Mouse (Mus musculus) embryonic facial prominence, embryonic 13.5 days (tissue): ENCODE measurements around the gene Ccdc138. TPM values are rescaled to one million over a fixed set of nuclear protein-coding genes. Genes with fewer than 3 reads are reported as not detected.

Experiments used
- ATAC-seq: fragments of 200-750 bp; cut with Nextera tagmentation; 2 replicates; pipeline ENCODE4 v1.8.0; 2017; ENCODE audit warnings: low read depth; ENCODE audit not compliant: insufficient number of reproducible peaks, insufficient read depth, low FRiP score, low TSS enrichment
- H3K27ac ChIP-seq: fragments of 300-500 bp; sonication (generic); 2 replicates; pipeline ENCODE4 v1.5.1; 2015; ENCODE audit warnings: moderate library complexity, mild to moderate bottlenecking, inconsistent platforms
- H3K27me3 ChIP-seq: fragments of 300-500 bp; sonication (generic); 2 replicates; pipeline ENCODE4 v1.6.1; 2015; ENCODE audit warnings: mild to moderate bottlenecking, inconsistent platforms
- H3K36me3 ChIP-seq: fragments of 300-500 bp; sonication (generic); 2 replicates; pipeline ENCODE4 v1.6.1; 2015; ENCODE audit warnings: mild to moderate bottlenecking, inconsistent platforms
- H3K4me1 ChIP-seq: fragments of 300-500 bp; sonication (generic); 2 replicates; pipeline ENCODE4 v1.6.1; 2015; ENCODE audit warnings: inconsistent platforms
- H3K4me2 ChIP-seq: fragments of 300-500 bp; sonication (generic); 2 replicates; pipeline ENCODE4 v1.6.1; 2015; ENCODE audit warnings: moderate library complexity, mild to moderate bottlenecking, inconsistent platforms
- H3K4me3 ChIP-seq: fragments of 300-500 bp; sonication (generic); 2 replicates; pipeline ENCODE4 v1.5.1; 2015; ENCODE audit warnings: mild to moderate bottlenecking, inconsistent platforms
- H3K9ac ChIP-seq: fragments of 300-500 bp; sonication (generic); 2 replicates; pipeline ENCODE4 v1.6.1; 2015; ENCODE audit warnings: mild to moderate bottlenecking, inconsistent platforms
- H3K9me3 ChIP-seq: fragments of 300-500 bp; sonication (generic); 2 replicates; pipeline ENCODE4 v1.6.1; 2016; ENCODE audit warnings: inconsistent platforms
- WGBS: fragments of 180-500 bp; shearing (Covaris S2); methylation state at CpG from one replicate; pipeline ENCODE4 v1.1.7; 2015; ENCODE audit warnings: mixed read lengths; 5-methylcytosine and 5-hydroxymethylcytosine counted together
- polyA plus RNA-seq: library from polyadenylated mRNA; unstranded; fragments of >200 nt; fragmentation: Nextera tagmentation; extraction: Ambion mirVana; gene quantifications from 2 replicates; pipeline ENCODE4 v1.2.1, GENCODE M21; 2015

Ccdc138 gene
- polyA plus RNA-seq, 1 experiment from 2014 or later = 13.5 TPM

DNA sequence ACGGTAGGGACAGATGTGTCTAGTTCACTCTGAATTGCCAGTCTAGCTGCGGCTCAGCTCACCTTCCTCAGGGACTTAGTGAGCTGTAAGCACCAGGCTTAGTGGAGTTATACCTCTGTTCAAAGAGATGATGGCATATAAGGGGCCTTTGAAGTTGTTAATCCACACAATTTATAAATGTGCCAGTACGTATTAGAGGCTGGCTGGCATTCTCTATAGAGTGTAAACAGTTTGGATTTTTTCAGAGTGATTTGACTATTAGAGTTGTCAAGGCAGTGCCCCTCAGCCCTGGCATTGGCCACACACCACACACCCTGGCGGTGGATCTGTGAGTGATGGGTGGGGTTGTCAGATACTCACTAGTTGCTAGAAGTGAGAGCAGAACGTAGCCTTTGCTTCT is 118.8 kb downstream of the Ccdc138 start:
- Histone ChIP-seq H3K4me3 (no peak overlapping the region), H3K4me1 (no peaks in the 10 kb centered on the region), H3K27me3 (no peaks in the 10 kb centered on the region), H3K27ac (no peak overlapping the region), H3K9ac (no peak overlapping the region), H3K4me2 (no peak overlapping the region), H3K9me3 (no peaks in the 10 kb centered on the region), H3K36me3 (no peaks in the 10 kb centered on the region)
- no peak for ATAC-seq
- 79% methylated on average over 5 of the region's 5 CpGs for WGBS

DNA sequence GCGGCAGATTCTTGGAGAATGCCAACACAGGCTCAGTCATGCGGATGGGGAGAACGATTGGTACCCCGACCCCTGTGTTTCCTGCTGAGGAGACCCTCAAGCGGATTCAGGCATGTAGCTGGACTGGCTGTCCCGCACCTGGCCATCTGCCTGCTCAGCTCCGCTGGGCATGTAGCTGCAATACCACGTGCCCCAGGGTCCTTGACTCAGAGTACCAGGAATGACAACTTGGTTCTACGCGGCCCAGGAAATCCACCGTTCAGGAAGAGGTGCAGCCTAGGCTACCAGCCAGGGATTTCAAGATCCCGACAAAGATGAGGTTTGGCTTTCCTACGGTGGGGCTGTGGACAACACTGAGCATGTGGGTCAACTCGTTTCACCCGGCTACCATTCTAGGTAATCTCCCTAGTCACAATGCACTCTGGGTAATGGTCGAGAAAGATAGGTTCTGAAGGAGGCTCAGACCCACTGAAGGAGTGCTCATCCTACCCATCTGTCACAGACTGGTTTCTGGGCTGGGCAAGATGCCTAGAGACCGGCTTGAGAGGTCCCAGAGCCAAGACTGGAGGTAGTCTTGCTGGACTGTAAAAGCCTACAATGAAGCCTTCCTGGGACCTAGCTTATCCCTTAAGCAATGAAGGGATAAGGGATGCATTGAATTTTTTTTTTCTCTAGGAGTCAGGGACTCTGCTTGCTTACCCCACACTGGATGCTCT is 120.9 kb downstream of the Ccdc138 start:
- H3K4me2 ChIP-seq = no peak overlapping the region
- H3K27ac ChIP-seq = no peak overlapping the region
- 80% methylated on average over 17 of the region's 17 CpGs for WGBS
- H3K9ac ChIP-seq = no peak overlapping the region
- no peaks in the 10 kb centered on the region for H3K27me3 ChIP-seq
- H3K9me3 ChIP-seq = no peaks in the 10 kb centered on the region
- H3K4me1 ChIP-seq = no peaks in the 10 kb centered on the region
- no peaks in the 10 kb centered on the region for H3K36me3 ChIP-seq
- no peak overlapping the region for H3K4me3 ChIP-seq
- no peak for ATAC-seq

DNA sequence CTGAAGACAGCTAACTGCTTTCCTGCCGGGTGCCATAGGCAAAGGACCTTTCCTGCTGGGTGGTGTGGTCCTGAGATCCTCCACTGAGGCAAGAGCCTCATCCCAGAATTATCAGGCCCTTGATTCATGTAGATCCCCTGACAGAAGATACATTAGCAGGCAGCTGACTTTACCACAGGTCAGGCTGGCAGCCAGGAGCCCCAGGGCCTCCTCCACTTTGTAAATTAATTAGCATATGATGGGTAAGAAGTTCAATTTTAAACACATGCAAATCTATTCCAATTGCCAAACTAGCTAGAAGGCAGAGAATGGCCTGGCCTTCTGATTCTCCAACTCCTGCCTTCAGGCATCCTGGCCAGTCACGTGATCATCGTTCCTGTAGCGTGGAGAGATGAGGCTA is 121.5 kb downstream of the Ccdc138 start:
- 85% methylated on average over 4 of the region's 4 CpGs for WGBS
- H3K36me3 ChIP-seq = no peaks in the 10 kb centered on the region
- ATAC-seq = no peak

DNA sequence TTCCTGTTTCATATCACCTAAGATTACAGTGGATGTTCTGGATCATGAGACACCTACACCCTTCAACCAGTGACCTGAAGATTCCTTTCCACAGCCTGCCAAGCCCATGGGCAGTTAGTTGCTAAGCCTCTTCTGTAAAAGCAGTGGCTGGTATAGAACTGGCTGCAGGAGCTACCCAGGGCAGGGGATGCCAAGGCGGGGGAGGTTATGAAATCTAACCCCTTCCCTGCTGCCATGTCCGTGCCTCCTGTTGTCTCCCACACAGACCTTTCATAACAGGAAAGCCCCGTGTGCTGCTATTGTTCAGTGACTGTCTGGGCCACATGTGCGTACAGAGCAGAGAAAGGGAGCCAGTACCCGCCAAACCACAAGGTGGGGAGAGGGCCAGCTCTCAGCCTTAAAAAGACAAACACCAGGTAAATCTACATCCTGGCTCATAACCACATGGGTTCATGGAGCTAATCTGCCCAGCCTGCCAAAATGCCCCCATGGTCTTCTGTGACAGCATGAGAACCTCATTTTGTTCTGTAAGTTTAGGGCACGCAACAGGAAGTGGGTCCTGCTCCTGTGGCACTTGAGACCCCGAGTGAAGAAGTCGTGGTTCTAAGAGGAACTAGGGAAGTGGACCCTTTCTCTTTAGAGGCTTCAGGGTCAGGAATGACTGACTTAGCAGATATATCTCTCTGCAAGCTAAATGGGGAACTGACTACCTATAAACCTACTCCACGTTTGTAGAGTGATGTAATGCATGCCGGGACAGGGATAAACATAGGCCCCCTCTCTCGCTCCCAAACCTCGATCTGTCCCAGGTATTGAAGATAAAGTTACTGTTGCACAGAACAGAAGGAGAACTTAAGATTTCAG is 127.3 kb downstream of the Ccdc138 start:
- no peak for ATAC-seq
- WGBS = 63% methylated on average over 12 of the region's 12 CpGs

More for the DNA sequence above, 121.5 kb downstream of the Ccdc138 start:
- Histone ChIP-seq H3K9ac (no peak overlapping the region), H3K4me1 (no peaks in the 10 kb centered on the region), H3K4me3 (no peak overlapping the region), H3K27me3 (no peaks in the 10 kb centered on the region), H3K27ac (no peak overlapping the region), H3K4me2 (no peak overlapping the region), H3K9me3 (no peaks in the 10 kb centered on the region)

More for the DNA sequence above, 127.3 kb downstream of the Ccdc138 start:
- Histone ChIP-seq H3K27ac (no peak overlapping the region), H3K4me3 (no peak overlapping the region), H3K9me3 (no peaks in the 10 kb centered on the region), H3K4me2 (no peak overlapping the region), H3K9ac (no peak overlapping the region; the same call in 1 of the 2 replicates), H3K4me1 (no peaks in the 10 kb centered on the region), H3K27me3 (no peaks in the 10 kb centered on the region), H3K36me3 (no peaks in the 10 kb centered on the region)

Other genes with a start within 250 kb of the Ccdc138 start
- 88.0 and 88.8 TPM in 2 replicates for gene Gcc2, start 242.5 kb upstream of the Ccdc138 start, polyA plus RNA-seq
- gene Lims1, start 174.5 kb upstream of the Ccdc138 start, polyA plus RNA-seq = 114 and 126 TPM in 2 replicates
- 24.3 and 27.4 TPM in 2 replicates for gene Ranbp2, start 51.0 kb upstream of the Ccdc138 start, polyA plus RNA-seq
- gene Edar, start 177.7 kb downstream of the Ccdc138 start, polyA plus RNA-seq = 3.3 TPM in 2 replicates
- gene Gm17542, start 220.3 kb downstream of the Ccdc138 start, polyA plus RNA-seq = not detected in 2 replicates